Comparison of ENCODE assay signal across 9 mouse cellular contexts in genomic region chr7:102636665-102637064, GRCm38 (mm10). TPM values are rescaled to one million over a fixed set of nuclear protein-coding genes. Genes with fewer than 3 reads are reported as not detected.
A peak's percentile ranks its signal among the peaks of the same experiment; 100 is the strongest.
DNase-seq lines count a peak whose midpoint lies in the region; ATAC-seq and TF ChIP-seq lines count a peak whose summit lies in the region.
"Had no signal": no experiment of that assay in that cellular context is flagged by ENCODE, and none has a peak within 500 bp of the region (broad histone marks: within the 10 kb centered on the region; RNA-seq: fewer than 3 reads in every experiment).

No protein-coding gene starts in this region.

- H3K4me1 ChIP-seq in midbrain, postnatal 0 days (ENCODE audit: insufficient read depth, low read length), result no peaks in the 10 kb centered on the region
- H3K4me1 ChIP-seq in midbrain, embryonic 15.5 days, result no peaks in the 10 kb centered on the region

- H3K27me3 ChIP-seq in midbrain, postnatal 0 days (ENCODE audit: insufficient read depth, low read length), result no peaks in the 10 kb centered on the region
- H3K27me3 ChIP-seq in midbrain, embryonic 15.5 days (replicated peaks), result no peaks in the 10 kb centered on the region

- no peak overlapping the region for H3K4me2 ChIP-seq in midbrain, postnatal 0 days (ENCODE audit: low read depth, low read length, poor library complexity, severe bottlenecking)
- H3K4me2 ChIP-seq in midbrain, embryonic 15.5 days, result no peak overlapping the region

- TF ChIP-seq CTCF in midbrain, postnatal 0 days (IDR thresholded peaks at IDR 0.05), result peak; percentile 58
- peak; percentile 16; the same call in 1 of the 2 replicates for TF ChIP-seq CTCF in brain, embryonic 14.5 days (IDR thresholded peaks at IDR 0.05; ENCODE audit: borderline replicate concordance, extremely low read depth, insufficient read depth, insufficient read length)

- no peak overlapping the region for H3K9ac ChIP-seq in midbrain, postnatal 0 days (replicated peaks; ENCODE audit: low read length, poor library complexity, severe bottlenecking)
- no peak overlapping the region for H3K9ac ChIP-seq in midbrain, embryonic 15.5 days

- no peaks in the 10 kb centered on the region for H3K9me3 ChIP-seq in midbrain, postnatal 0 days (ENCODE audit: low read length)
- no peaks in the 10 kb centered on the region for H3K9me3 ChIP-seq in midbrain, embryonic 15.5 days

- 29% methylated on average over 3 of the region's 3 CpGs for WGBS in midbrain, postnatal 0 days
- 26% methylated on average over 3 of the region's 3 CpGs for WGBS in midbrain, embryonic 15.5 days

- no peak overlapping the region for H3K4me3 ChIP-seq in midbrain, postnatal 0 days (ENCODE audit: low read depth, low read length)
- H3K4me3 ChIP-seq in midbrain, embryonic 15.5 days, result no peak overlapping the region

- ATAC-seq in cerebellum, adult (ENCODE audit: insufficient number of reproducible peaks, low FRiP score, low TSS enrichment), result no peak
- ATAC-seq in midbrain, postnatal 0 days (ENCODE audit: low FRiP score), result no peak
- ATAC-seq in midbrain, embryonic 15.5 days (replicated peaks), result no peak
- peak; percentile 43 for ATAC-seq in inflammation-experienced regulatory T-cells, adult 6 months

- H3K27ac ChIP-seq in midbrain, postnatal 0 days (ENCODE audit: low read depth, low read length), result no peak overlapping the region
- H3K27ac ChIP-seq in midbrain, embryonic 15.5 days, result no peak overlapping the region

- peak; percentile 35 to 40 for DNase-seq in cerebellum, adult 18-20 months
- DNase-seq in midbrain, postnatal 0 days (ENCODE audit: low spot score), result peak; percentile 4
- peak; percentile 47 for DNase-seq in brain, embryonic 14.5 days (ENCODE audit: low read depth)
- DNase-seq in lung, postnatal 10 days, result peak; percentile 70
- DNase-seq in thymus, postnatal 25 days, result peak; percentile 49

- no peak for TF ChIP-seq POLR2A in brain, embryonic 14.5 days (IDR thresholded peaks at IDR 0.05; ENCODE audit: borderline replicate concordance, extremely low read depth, insufficient read depth, insufficient read length, poor library complexity, severe bottlenecking)

- H3K36me3 ChIP-seq in midbrain, postnatal 0 days (ENCODE audit: insufficient read depth, low read length), result no peaks in the 10 kb centered on the region
- no peaks in the 10 kb centered on the region for H3K36me3 ChIP-seq in midbrain, embryonic 15.5 days (replicated peaks)

RNA-seq across cellular contexts. Expression of gene Olfr554, which starts 1.6 kb away (rescaled TPM):
- total RNA-seq in midbrain, postnatal 0 days (2014; rRNA removed), result not detected in 2 replicates
- polyA plus RNA-seq in midbrain, postnatal 0 days (2015; fragmentation: Nextera tagmentation; extraction: Ambion mirVana), result not detected in 2 replicates
- not detected in 2 replicates for polyA plus RNA-seq in midbrain, embryonic 15.5 days (2015; fragmentation: Nextera tagmentation; extraction: Ambion mirVana)
- not detected in 2 replicates for polyA plus RNA-seq in brain, embryonic 14.5 days (2012; rRNA removed)
- polyA plus RNA-seq in inflammation-experienced regulatory T-cells, adult 6 months (2017; shearing (Covaris generic)), result not detected
- polyA plus RNA-seq: heart, embryonic 14.5 days had no signal

RNA-seq across cellular contexts. Expression of gene Olfr553, which starts 18.6 kb away (rescaled TPM):
- total RNA-seq in midbrain, postnatal 0 days (2014; rRNA removed), result not detected in 2 replicates
- not detected in 2 replicates for polyA plus RNA-seq in midbrain, postnatal 0 days (2015; fragmentation: Nextera tagmentation; extraction: Ambion mirVana)
- polyA plus RNA-seq in midbrain, embryonic 15.5 days (2015; fragmentation: Nextera tagmentation; extraction: Ambion mirVana), result not detected in 2 replicates
- polyA plus RNA-seq in brain, embryonic 14.5 days (2012; rRNA removed), result not detected in 2 replicates
- not detected for polyA plus RNA-seq in inflammation-experienced regulatory T-cells, adult 6 months (2017; shearing (Covaris generic))
- polyA plus RNA-seq: heart, embryonic 14.5 days had no signal

RNA-seq across cellular contexts. Expression of gene Olfr555, which starts 22.0 kb away (rescaled TPM):
- not detected in 2 replicates for total RNA-seq in midbrain, postnatal 0 days (2014; rRNA removed)
- polyA plus RNA-seq in midbrain, postnatal 0 days (2015; fragmentation: Nextera tagmentation; extraction: Ambion mirVana), result not detected in 2 replicates
- polyA plus RNA-seq in midbrain, embryonic 15.5 days (2015; fragmentation: Nextera tagmentation; extraction: Ambion mirVana), result not detected in 2 replicates
- polyA plus RNA-seq in brain, embryonic 14.5 days (2012; rRNA removed), result not detected in 2 replicates
- polyA plus RNA-seq in inflammation-experienced regulatory T-cells, adult 6 months (2017; shearing (Covaris generic)), result not detected
- polyA plus RNA-seq: heart, embryonic 14.5 days had no signal

RNA-seq across cellular contexts. Expression of gene Olfr556, which starts 28.0 kb away (rescaled TPM):
- total RNA-seq in midbrain, postnatal 0 days (2014; rRNA removed), result not detected in 2 replicates
- not detected in 2 replicates for polyA plus RNA-seq in midbrain, postnatal 0 days (2015; fragmentation: Nextera tagmentation; extraction: Ambion mirVana)
- polyA plus RNA-seq in midbrain, embryonic 15.5 days (2015; fragmentation: Nextera tagmentation; extraction: Ambion mirVana), result not detected in 2 replicates
- polyA plus RNA-seq in brain, embryonic 14.5 days (2012; rRNA removed), result not detected in 2 replicates
- under 1 TPM in 1 of 3 experiments, not detected in 2; 0.15 TPM for polyA plus RNA-seq in inflammation-experienced regulatory T-cells, adult 6 months (2017; shearing (Covaris generic))
- polyA plus RNA-seq: heart, embryonic 14.5 days had no signal

RNA-seq across cellular contexts. Expression of gene Olfr552, which starts 39.1 kb away (rescaled TPM):
- total RNA-seq in midbrain, postnatal 0 days (2014; rRNA removed), result not detected in 2 replicates
- polyA plus RNA-seq in midbrain, postnatal 0 days (2015; fragmentation: Nextera tagmentation; extraction: Ambion mirVana), result not detected in 2 replicates
- polyA plus RNA-seq in midbrain, embryonic 15.5 days (2015; fragmentation: Nextera tagmentation; extraction: Ambion mirVana), result not detected in 2 replicates
- polyA plus RNA-seq in brain, embryonic 14.5 days (2012; rRNA removed), result not detected in 2 replicates
- not detected for polyA plus RNA-seq in inflammation-experienced regulatory T-cells, adult 6 months (2017; shearing (Covaris generic))
- polyA plus RNA-seq: heart, embryonic 14.5 days had no signal

Comparison
In these comparisons a context has a peak if more than half of its experiments do, and no peak if none do; other contexts are left out.
1. DNase-seq: peak in every context shown above with its lines; median percentile 70 in lung, postnatal 10 days; 49 in thymus, postnatal 25 days; 47 in brain, embryonic 14.5 days; 38 in cerebellum, adult 18-20 months; 4 in midbrain, postnatal 0 days.